Mouse (Mus musculus) cerebellum, postnatal 25 days (tissue): Measurements from ENCODE around the gene Tex12.

ENCODE experiments used
- DNase-seq, 2 experiments: peaks; one replicate each; pipeline ENCODE4 v3.0.0; 2021; ENCODE audit warnings: mixed read lengths in 2 of 2

Gene Tex12

DNA sequence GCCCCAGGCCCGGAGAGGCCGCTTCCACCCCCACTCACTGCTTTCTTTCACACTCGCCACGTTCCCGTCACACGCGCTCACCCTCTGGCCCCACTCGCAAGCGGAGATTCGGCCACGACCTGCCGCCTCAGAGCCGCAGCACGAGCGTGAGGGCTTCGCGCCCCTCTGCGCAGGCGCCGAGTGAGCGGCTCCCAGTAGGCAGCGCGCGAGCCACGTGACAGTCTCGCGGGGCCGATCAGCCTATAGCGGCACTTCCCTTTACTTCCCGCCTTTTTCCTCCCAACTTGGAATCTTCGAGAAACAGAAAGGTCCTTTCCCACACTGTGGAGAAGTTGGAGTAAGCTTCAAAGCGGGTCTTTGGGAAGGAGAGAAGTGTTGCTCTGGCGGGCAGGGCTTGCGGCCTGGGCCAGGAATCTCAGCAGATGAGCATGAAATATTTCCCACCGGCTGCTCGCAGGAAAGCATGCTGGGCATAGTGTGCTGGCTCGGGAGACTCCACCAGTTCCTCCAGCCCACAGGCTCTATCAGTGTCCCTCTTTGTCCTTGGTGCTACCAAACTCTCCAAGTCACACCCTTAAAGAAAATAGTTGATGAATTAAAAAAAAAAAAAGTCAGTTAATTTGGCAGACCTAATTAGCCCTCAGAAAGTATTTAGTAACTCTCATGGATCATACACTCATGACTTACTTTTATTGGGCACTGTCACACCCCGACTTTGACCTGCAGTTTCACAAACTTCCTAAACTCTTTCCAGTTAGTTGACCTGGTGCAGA lies at the start of gene Tex12:
Gene Tex12 (minus strand): TSS at position 181 of the 773 bp plus-strand sequence.
- DNase-seq: no peak

DNA sequence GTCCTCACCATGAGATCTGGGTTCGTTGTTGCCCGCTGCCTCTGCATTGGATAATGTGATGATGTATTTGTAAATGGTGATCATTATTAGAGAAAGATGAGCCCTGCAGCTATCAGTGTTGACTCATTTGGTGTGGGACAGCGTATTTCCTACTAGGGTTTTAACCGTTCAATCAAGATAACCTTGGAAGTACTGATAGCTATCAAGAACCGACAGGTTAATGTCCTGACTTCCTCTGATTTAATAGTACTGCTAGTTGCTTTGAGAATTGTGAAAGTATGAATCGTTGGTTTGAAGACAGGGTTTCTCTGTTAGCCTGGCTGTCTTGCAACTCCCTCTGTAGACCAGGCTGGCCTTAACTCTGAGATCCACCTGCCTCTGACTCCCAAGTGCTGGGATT lies 43.2 kb upstream of the Tex12 start:
- DNase-seq: no peak

DNA sequence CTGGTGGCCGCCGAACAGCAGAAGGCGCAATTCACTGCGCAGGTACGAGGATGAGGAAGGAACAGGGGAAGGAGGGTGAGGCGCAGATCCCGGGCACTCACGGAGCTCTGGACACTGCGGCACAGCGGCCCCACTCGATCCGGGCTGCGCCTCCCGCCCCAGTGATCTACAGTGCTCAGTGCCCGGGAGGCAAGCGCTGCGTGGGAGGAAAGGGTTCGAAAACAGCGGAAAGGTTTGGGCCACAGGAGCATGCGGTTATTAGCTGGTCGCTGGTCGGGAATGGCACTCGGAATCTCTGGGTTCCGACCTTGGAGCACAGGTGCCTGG lies 42.8 kb upstream of the Tex12 start:
- DNase-seq: no peak

DNA sequence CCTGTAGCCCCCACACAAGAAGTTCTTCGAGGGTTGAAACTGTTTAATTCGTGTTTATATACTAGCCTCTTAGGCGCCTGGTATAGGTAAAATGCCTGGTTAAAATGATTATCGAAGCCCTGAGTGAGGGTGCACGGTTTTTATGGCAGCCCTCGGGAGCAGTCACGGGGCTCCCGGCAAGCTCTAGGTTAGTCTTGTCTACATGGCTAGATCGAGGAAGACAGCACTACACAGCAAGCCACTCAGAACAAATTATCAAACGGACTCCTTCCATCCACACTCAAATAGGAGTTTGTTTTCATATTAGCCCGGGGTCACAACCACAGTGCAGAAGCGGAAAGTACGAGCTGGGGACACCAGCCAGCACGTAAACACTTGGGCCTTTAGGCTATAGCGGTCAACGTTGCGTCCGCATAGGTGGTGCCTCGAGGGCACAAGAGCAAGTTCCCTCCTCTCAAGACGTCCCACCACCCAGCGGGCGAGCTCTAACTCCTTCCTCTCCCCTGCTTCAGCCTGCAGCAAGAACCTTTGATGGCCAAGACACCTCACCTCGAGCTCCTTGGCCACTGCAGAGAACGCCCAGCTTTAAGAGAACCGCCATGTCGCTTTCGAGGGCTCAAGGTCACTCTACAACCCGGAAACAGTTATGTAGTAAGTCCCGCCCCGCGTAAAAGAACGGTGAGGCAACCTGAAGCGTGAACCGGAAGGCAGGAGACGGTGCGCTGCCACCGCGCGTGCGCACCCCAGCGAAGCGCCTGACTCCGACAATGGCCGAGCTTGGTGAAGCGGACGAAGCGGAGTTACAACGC lies 42.3 kb upstream of the Tex12 start, which contains the start of the genes Sdhd and Timm8b:
Gene Sdhd (minus strand): TSS at position 624 of the 809 bp plus-strand sequence.
Gene Timm8b (plus strand): TSS at position 722 of the 809 bp plus-strand sequence.
- peak; percentile 93 to 96 for DNase-seq

- DNase-seq: no peak
Observed at GRCm38 (mm10) chr9:50602055-50602845, 41.1 kb upstream of the Tex12 start.

GRCm38 (mm10) chr9:50601536-50601935 lies 40.4 kb upstream of the Tex12 start:
- no peak for DNase-seq

DNA sequence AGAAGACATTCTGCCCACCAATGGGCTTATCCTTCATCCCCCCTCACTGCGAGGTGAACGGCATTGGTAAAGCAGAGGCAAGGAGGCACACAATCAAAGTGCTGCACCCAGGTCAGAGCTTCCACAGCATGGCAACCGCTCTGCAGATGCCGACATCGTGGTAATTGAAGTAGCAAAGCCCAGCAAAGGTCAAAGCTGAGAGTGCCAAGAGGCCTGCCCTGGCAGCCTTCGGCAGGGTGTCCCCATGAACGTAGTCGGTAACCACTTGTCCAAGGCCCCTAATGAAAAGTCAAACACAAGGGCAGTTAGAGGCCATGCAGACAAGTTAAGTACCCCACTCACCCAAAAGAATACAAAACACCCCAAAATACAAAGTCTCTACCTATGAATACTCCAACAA lies 35.8 kb upstream of the Tex12 start:
- DNase-seq: no peak

- DNase-seq: no peak
Observed at GRCm38 (mm10) chr9:50594794-50595417, 33.8 kb upstream of the Tex12 start.

GRCm38 (mm10) chr9:50593544-50593943 lies 32.4 kb upstream of the Tex12 start:
- peak; percentile 24 to 63 for DNase-seq

GRCm38 (mm10) chr9:50592955-50593354 lies 31.8 kb upstream of the Tex12 start:
- no peak for DNase-seq

GRCm38 (mm10) chr9:50590856-50591518 lies 29.9 kb upstream of the Tex12 start:
- DNase-seq: no peak

DNA sequence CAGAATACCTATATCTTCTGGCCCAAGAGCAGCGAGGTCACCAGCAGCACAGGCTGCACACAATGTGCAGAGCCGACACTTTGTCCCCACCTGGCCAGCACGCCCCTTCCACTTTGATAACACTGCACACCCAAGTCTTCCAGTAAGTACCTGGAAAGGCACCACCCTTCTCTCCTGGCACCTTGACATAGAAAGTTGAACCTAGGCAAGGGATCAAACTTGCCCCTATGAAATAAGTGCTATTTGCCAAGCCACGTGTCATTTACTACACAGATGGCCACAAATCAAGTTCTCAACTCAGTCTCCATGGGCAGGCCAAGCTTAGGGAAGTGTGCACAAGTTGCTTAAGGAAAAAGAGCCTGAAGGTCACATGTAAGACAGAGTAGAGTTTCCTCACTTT lies 25.8 kb upstream of the Tex12 start:
- DNase-seq: no peak

DNA sequence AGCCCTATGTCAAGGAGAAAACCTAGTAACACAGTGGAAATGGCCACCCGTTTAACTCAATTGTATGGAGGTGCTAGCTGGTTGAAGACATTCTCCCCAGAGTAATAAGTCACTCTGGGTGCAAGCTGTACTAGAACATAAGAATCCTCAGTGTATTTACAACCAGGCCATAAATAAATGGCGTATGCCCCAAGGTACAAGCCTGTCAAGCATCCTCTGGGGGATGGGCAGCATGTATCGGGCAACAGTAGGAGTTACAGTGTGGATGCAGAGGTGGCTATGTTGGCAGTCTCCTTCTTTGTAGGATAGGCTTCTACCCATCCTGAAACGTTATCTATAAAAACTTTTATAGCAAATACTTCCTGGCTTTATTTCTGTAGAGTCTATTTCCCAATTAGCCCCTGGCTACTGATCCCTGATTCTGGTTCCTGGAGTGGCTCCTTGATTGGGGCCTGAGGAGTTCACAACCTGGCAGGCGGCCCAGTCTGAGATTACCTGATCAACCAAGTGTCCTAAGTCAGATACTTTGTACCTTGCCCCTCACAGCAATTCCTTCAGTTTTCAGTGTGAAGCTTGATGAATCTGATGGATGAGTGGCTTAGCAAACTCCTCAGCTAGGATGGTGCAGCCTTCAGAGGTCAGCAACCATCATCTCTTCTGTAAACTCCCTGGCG lies 24.2 kb upstream of the Tex12 start:
- no peak for DNase-seq

- DNase-seq: no peak
Observed at GRCm38 (mm10) chr9:50580370-50580769, 19.2 kb upstream of the Tex12 start.

DNA sequence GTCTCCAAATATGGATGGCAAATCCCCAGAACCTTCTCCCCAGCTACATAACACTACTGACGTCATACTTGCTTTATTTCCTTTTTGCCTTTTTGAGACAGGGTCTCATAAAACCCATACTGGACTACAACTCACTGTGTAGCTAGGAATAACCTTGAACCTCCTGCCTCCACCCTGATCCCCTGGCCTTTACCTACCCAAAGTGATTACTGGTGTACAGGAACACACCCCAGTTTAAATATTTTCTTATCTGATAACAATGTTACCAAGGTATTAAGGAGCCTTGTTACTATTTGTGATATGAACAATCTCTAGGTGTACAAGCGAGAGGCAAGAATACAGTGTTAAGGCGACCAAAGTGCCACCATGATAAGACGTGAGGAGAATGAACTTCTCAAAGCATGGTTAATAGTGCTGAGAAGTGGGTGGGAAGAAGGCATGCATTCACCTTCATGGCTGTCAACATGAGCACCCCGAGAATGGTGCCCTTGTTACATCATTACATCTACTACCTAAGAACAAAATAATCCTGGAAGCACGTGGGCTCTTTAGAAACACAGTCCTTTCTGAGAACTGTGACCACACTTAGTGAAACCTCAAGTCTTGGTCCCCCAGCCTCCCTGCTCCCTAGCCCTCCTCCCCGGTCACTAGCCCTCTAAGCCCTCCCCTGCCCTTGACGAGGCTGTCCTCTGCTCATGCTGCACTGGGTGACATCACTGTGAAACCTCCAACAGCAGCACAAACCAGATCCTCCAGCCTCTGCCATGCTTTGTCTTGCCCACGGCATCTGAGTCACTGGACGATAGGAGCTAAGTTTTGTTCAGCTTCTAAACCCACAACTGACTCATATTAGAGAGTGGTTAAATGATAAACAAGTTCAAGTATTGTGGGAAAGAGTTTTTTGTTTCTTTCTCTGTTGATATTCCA lies 8.7 kb upstream of the Tex12 start:
- no peak for DNase-seq

- no peak for DNase-seq
Observed at GRCm38 (mm10) chr9:50567881-50568280, 6.8 kb upstream of the Tex12 start.

DNA sequence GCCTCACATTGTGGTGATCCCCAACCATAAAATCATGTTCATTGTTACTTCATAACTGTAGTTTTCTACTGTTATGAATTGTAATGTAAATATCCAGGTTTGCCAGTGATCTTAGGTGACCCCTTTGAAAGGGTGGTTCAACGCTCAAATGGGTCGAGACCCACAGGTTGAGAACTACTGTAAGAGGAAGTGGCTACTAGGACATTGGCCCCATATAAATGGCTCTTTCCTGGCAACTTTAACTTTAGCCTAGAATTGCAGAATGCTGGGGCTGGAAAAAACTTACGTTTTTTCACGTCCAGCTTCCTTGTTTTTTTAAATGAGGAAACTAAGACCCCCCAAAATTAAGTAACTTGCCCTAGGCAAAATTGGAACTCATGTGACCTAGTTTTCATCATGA lies 6.2 kb upstream of the Tex12 start:
- no peak for DNase-seq

DNA sequence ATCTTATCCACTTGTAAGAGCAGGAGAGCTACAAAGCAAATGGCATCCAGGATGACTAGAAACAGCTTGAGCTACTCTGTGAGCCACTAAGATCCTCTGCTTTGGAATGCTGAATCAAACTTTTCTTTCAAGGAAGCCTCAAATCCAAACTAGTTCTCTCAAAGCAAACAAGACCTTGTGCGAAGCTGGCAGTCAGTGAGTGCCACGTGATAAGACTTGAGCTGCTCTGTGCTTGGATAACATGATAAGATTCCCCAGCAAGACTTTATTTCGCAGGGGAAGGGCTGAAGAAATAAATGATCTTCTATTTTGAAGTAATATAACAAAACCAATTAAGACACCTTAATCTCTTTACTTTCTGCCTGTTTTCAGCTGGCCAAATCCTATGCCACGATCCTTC lies 4.8 kb upstream of the Tex12 start:
- DNase-seq: no peak

DNA sequence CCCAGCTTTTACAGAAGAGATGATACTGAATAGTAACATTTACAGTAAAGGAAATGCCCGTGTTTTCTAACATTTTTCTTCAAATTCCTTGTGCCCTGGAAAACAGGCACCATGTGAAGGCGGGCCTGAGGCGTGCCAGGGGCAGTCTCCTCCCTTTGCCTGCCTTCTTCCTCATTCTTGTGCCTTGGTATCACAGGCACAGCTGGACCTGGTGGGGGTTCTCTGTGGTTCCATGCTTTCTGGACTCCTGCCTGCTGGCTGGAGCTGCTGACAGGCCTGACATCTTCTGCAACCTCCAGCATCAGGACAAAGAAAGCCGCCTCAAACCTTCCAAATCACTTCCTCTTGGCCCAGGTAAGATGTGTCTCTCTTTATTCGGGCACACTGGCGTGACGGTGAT lies 4.0 kb upstream of the Tex12 start:
- peak in 1 of 2 experiments; percentile 14 for DNase-seq

GRCm38 (mm10) chr9:50561918-50562360 lies 814 bp upstream of the Tex12 start:
- no peak for DNase-seq

- no peak for DNase-seq
Observed at GRCm38 (mm10) chr9:50555094-50555446, 6.1 kb downstream of the Tex12 start, which contains the start of gene Bco2. Gene Bco2 (minus strand): TSS chr9:50555181.
